Mouse (Mus musculus): ENCODE measurements around the gene Rpp14.

The Rpp14 gene

GRCm38 (mm10) chr14:8080165-8080679, at the start of gene Rpp14:
TSS of gene Rpp14 (plus strand) at chr14:8080367.
- peak; percentile 97 for DNase-seq

GRCm38 (mm10) chr14:8030535-8030934, 49.6 kb upstream of the Rpp14 start:
- DNase-seq, result no peak

GRCm38 (mm10) chr14:8032087-8032944, 47.9 kb upstream of the Rpp14 start:
- no peak for DNase-seq

- no peak for DNase-seq
Observed at GRCm38 (mm10) chr14:8034561-8034960, 45.6 kb upstream of the Rpp14 start.

- no peak for DNase-seq
Observed at GRCm38 (mm10) chr14:8035951-8036350, 44.2 kb upstream of the Rpp14 start.

GRCm38 (mm10) chr14:8036406-8036805, 43.8 kb upstream of the Rpp14 start:
- DNase-seq, result no peak

- no peak for DNase-seq
Observed at GRCm38 (mm10) chr14:8038150-8038549, 42.0 kb upstream of the Rpp14 start.

GRCm38 (mm10) chr14:8038791-8039448, 41.2 kb upstream of the Rpp14 start:
- DNase-seq, result peak; percentile 65

GRCm38 (mm10) chr14:8040179-8040578, 40.0 kb upstream of the Rpp14 start:
- DNase-seq, result no peak

GRCm38 (mm10) chr14:8040911-8041678, 39.1 kb upstream of the Rpp14 start:
- no peak for DNase-seq

- no peak for DNase-seq
Observed at GRCm38 (mm10) chr14:8042120-8042519, 38.0 kb upstream of the Rpp14 start.

- DNase-seq, result no peak
Observed at GRCm38 (mm10) chr14:8042577-8042976, 37.6 kb upstream of the Rpp14 start.

GRCm38 (mm10) chr14:8044330-8044729, 35.8 kb upstream of the Rpp14 start:
- peak; percentile 58 for DNase-seq

GRCm38 (mm10) chr14:8044786-8045185, 35.4 kb upstream of the Rpp14 start:
- DNase-seq, result no peak

GRCm38 (mm10) chr14:8045187-8045846, 34.9 kb upstream of the Rpp14 start:
- no peak for DNase-seq

GRCm38 (mm10) chr14:8046839-8047238, 33.3 kb upstream of the Rpp14 start:
- no peak for DNase-seq

- DNase-seq, result no peak
Observed at GRCm38 (mm10) chr14:8049334-8049733, 30.8 kb upstream of the Rpp14 start.

GRCm38 (mm10) chr14:8051869-8052268, 28.3 kb upstream of the Rpp14 start:
- DNase-seq, result no peak

- DNase-seq, result no peak
Observed at GRCm38 (mm10) chr14:8052661-8053060, 27.5 kb upstream of the Rpp14 start.

- peak; percentile 66 for DNase-seq
Observed at GRCm38 (mm10) chr14:8054310-8055102, 25.7 kb upstream of the Rpp14 start.

GRCm38 (mm10) chr14:8056076-8056475, 24.1 kb upstream of the Rpp14 start:
- no peak for DNase-seq

GRCm38 (mm10) chr14:8059938-8060337, 20.2 kb upstream of the Rpp14 start:
- no peak for DNase-seq
